Mouse (Mus musculus) liver, postnatal 0 days (tissue): Measurements from ENCODE around the gene Lzts2.

Source experiments
- CTCF ChIP-seq: sonication (generic); IDR thresholded peaks from 2 replicates; pipeline ENCODE4 v1.5.1; 2016; ENCODE audit warnings: antibody characterized with exemption, low read depth
- EP300 ChIP-seq: IDR thresholded peaks from 2 replicates; pipeline ENCODE4 v1.6.1; 2016; ENCODE audit warnings: antibody characterized with exemption, low read depth, mild to moderate bottlenecking

- TF ChIP-seq CTCF (no peak), EP300 (no peak)
Observed at GRCm38 (mm10) chr19:44992246-44992645, 22.0 kb upstream of the Lzts2 start.
